Mouse (Mus musculus) c-Kit-negative CD71-positive TER-119-positive erythroid progenitor cells, embryonic 14.5 days (primary cell): ENCODE data around the gene Asnsd1.
"Not testable (repeated sequence)": the region's sequence is repeated elsewhere in the genome, so short reads cannot be mapped to it uniquely, and the experiment has no call there.

Experiments used
- DNase-seq: peaks from one replicate; pipeline ENCODE4 v3.0.0-alpha.2; 2013; ENCODE audit warnings: low read depth, low spot score

Asnsd1 gene

GRCm38 (mm10) chr1:53352327-53353261, at the start of gene Asnsd1, which contains the start of the genes Asdurf and Gm28551:
Asnsd1 (minus strand) TSS chr1:53352752.
Asdurf (minus strand) TSS chr1:53352619.
Gm28551 (minus strand) TSS chr1:53352667.
- DNase-seq, result peak; percentile 96

GRCm38 (mm10) chr1:53393936-53394760, 41.6 kb upstream of the Asnsd1 start:
- DNase-seq, result not testable (repeated sequence)

- DNase-seq, result no peak
Measured at GRCm38 (mm10) chr1:53388762-53389161, 36.2 kb upstream of the Asnsd1 start.

GRCm38 (mm10) chr1:53384085-53384688, 31.6 kb upstream of the Asnsd1 start:
- no peak for DNase-seq

- DNase-seq, result no peak
Measured at GRCm38 (mm10) chr1:53377731-53378130, 25.2 kb upstream of the Asnsd1 start.

- not testable (repeated sequence) for DNase-seq
Measured at GRCm38 (mm10) chr1:53375965-53376364, 23.4 kb upstream of the Asnsd1 start.

- no peak for DNase-seq
Measured at GRCm38 (mm10) chr1:53358988-53359387, 6.4 kb upstream of the Asnsd1 start.

- DNase-seq, result no peak
Measured at GRCm38 (mm10) chr1:53341071-53341470, 11.5 kb downstream of the Asnsd1 start.

- DNase-seq, result not testable (repeated sequence)
Measured at GRCm38 (mm10) chr1:53337403-53337802, 15.1 kb downstream of the Asnsd1 start.

GRCm38 (mm10) chr1:53335465-53335864, 17.1 kb downstream of the Asnsd1 start:
- no peak for DNase-seq

- DNase-seq, result not testable (repeated sequence)
Measured at GRCm38 (mm10) chr1:53333527-53333926, 19.0 kb downstream of the Asnsd1 start.

GRCm38 (mm10) chr1:53324827-53325494, 27.6 kb downstream of the Asnsd1 start:
- DNase-seq, result no peak

GRCm38 (mm10) chr1:53324277-53324676, 28.3 kb downstream of the Asnsd1 start:
- no peak for DNase-seq

GRCm38 (mm10) chr1:53323254-53323653, 29.3 kb downstream of the Asnsd1 start:
- no peak for DNase-seq

GRCm38 (mm10) chr1:53321662-53322344, 30.7 kb downstream of the Asnsd1 start:
- no peak for DNase-seq

GRCm38 (mm10) chr1:53312989-53313967, 39.3 kb downstream of the Asnsd1 start, which contains the start of gene Osgepl1:
Osgepl1 (plus strand) TSS chr1:53313624.
- DNase-seq, result peak; percentile 75

GRCm38 (mm10) chr1:53300506-53300905, 52.0 kb downstream of the Asnsd1 start:
- no peak for DNase-seq

GRCm38 (mm10) chr1:53296581-53297383, 55.8 kb downstream of the Asnsd1 start, which contains the start of the genes Pms1, Ormdl1 and Gm28778:
Pms1 (minus strand) TSS chr1:53297018.
Ormdl1 (plus strand) TSS chr1:53297095.
Gm28778 (plus strand) TSS chr1:53297111.
- peak; percentile 85 for DNase-seq
